Mouse (Mus musculus): ENCODE results near the gene Irak2. TPM values are rescaled to one million over a fixed set of nuclear protein-coding genes. Genes with fewer than 3 reads are reported as not detected.

Irak2 gene
- polyA plus RNA-seq, 1 experiment from 2014 or later = 11.0 TPM

- Histone ChIP-seq H3K9ac (no peak overlapping the region), H3K4me2 (replicated peaks) (no peak overlapping the region), H3K9me3 (no peaks in the 10 kb centered on the region), H3K4me3 (replicated peaks) (no peak overlapping the region), H3K27me3 (replicated peaks) (no peaks in the 10 kb centered on the region), H3K4me1 (replicated peaks) (no peaks in the 10 kb centered on the region), H3K36me3 (peaks cover 59% of the 10 kb centered on the region), H3K27ac (no peak overlapping the region)
- 96% methylated on average over 3 of the region's 3 CpGs for WGBS
- ATAC-seq = no peak
Observed at GRCm38 (mm10) chr6:113731296-113731695, 93.0 kb downstream of the Irak2 start.

- H3K4me1 ChIP-seq (replicated peaks) = peaks cover 8% of the 10 kb centered on the region
- 80% methylated on average over 9 of the region's 9 CpGs for WGBS
- H3K4me3 ChIP-seq (replicated peaks) = no peak overlapping the region
Observed at GRCm38 (mm10) chr6:113737318-113738046, 99.2 kb downstream of the Irak2 start.

GRCm38 (mm10) chr6:113740236-113741217 lies 102.3 kb downstream of the Irak2 start, which contains the start of gene Sec13:
TSS of gene Sec13 (minus strand) at chr6:113740743.
- WGBS = 6% methylated on average over 41 of the region's 41 CpGs
- H3K27ac ChIP-seq = peak within 1 kb of the TSS; percentile 38
- no peaks in the 10 kb centered on the region for H3K27me3 ChIP-seq (replicated peaks)
- peak within 1 kb of the TSS; percentile 83 for H3K4me3 ChIP-seq (replicated peaks)
- H3K9me3 ChIP-seq = no peaks in the 10 kb centered on the region
- H3K4me2 ChIP-seq (replicated peaks) = peak within 1 kb of the TSS; percentile 78
- ATAC-seq = peak; percentile 70
- H3K9ac ChIP-seq = peak within 1 kb of the TSS; percentile 90
- H3K36me3 ChIP-seq = 0 out of 2 replicates have a peak, but pooled peaks cover 3% of the 10 kb centered on the region
- H3K4me1 ChIP-seq (replicated peaks) = peaks cover 8% of the 10 kb centered on the region

More at GRCm38 (mm10) chr6:113737318-113738046, 99.2 kb downstream of the Irak2 start:
- ATAC-seq = peak; percentile 88
- no peak overlapping the region for H3K9ac ChIP-seq
- no peaks in the 10 kb centered on the region for H3K9me3 ChIP-seq
- peaks cover 16% of the 10 kb centered on the region for H3K36me3 ChIP-seq
- H3K27me3 ChIP-seq (replicated peaks) = no peaks in the 10 kb centered on the region
- H3K27ac ChIP-seq = peak overlapping the region; percentile 75
- H3K4me2 ChIP-seq (replicated peaks) = no peak overlapping the region

GRCm38 (mm10) chr6:113741425-113741824 lies 103.2 kb downstream of the Irak2 start:
- H3K4me3 ChIP-seq (replicated peaks) = no peak overlapping the region
- H3K4me2 ChIP-seq (replicated peaks) = no peak overlapping the region
- peaks cover 8% of the 10 kb centered on the region for H3K4me1 ChIP-seq (replicated peaks)
- 75% methylated on average over 2 of the region's 2 CpGs for WGBS
- H3K9ac ChIP-seq = no peak overlapping the region
- no peak overlapping the region for H3K27ac ChIP-seq
- H3K36me3 ChIP-seq = 0 out of 2 replicates have a peak, but pooled peaks cover 3% of the 10 kb centered on the region
- H3K9me3 ChIP-seq = no peaks in the 10 kb centered on the region
- H3K27me3 ChIP-seq (replicated peaks) = no peaks in the 10 kb centered on the region
- no peak for ATAC-seq

GRCm38 (mm10) chr6:113742321-113742720 lies 104.1 kb downstream of the Irak2 start:
- Histone ChIP-seq H3K4me2 (replicated peaks) (no peak overlapping the region), H3K4me1 (replicated peaks) (peaks cover 8% of the 10 kb centered on the region), H3K27me3 (replicated peaks) (no peaks in the 10 kb centered on the region), H3K4me3 (replicated peaks) (no peak overlapping the region), H3K9me3 (no peaks in the 10 kb centered on the region), H3K36me3 (no peaks in the 10 kb centered on the region), H3K27ac (no peak overlapping the region), H3K9ac (no peak overlapping the region)
- ATAC-seq = no peak
- 78% methylated on average over 1 of the region's 1 CpGs for WGBS

- Histone ChIP-seq H3K4me1 (replicated peaks) (peaks cover 8% of the 10 kb centered on the region), H3K9ac (no peak overlapping the region), H3K27ac (no peak overlapping the region), H3K9me3 (no peaks in the 10 kb centered on the region), H3K4me2 (replicated peaks) (no peak overlapping the region), H3K36me3 (no peaks in the 10 kb centered on the region), H3K4me3 (replicated peaks) (no peak overlapping the region), H3K27me3 (replicated peaks) (no peaks in the 10 kb centered on the region)
- no peak for ATAC-seq
- WGBS = 42% methylated on average over 1 of the region's 1 CpGs
Observed at GRCm38 (mm10) chr6:113743111-113743510, 104.8 kb downstream of the Irak2 start.

Other genes starting within 250 kb of the Irak2 start
- 3.7 and 4.1 TPM in 2 replicates for gene Ttll3, start 249.2 kb upstream of the Irak2 start, polyA plus RNA-seq (2015; fragmentation: Nextera tagmentation; extraction: Ambion mirVana)
- gene Rpusd3, start 219.1 kb upstream of the Irak2 start, polyA plus RNA-seq (2015; fragmentation: Nextera tagmentation; extraction: Ambion mirVana) = 24.3 and 25.6 TPM in 2 replicates
- gene Cidec, start 202.7 kb upstream of the Irak2 start, polyA plus RNA-seq (2015; fragmentation: Nextera tagmentation; extraction: Ambion mirVana) = 11.8 and 12.8 TPM in 2 replicates
- gene Jagn1, start 195.9 kb upstream of the Irak2 start, polyA plus RNA-seq (2015; fragmentation: Nextera tagmentation; extraction: Ambion mirVana) = 83.8 and 87.7 TPM in 2 replicates
- 7.8 and 8.4 TPM in 2 replicates for gene Il17re, start 180.0 kb upstream of the Irak2 start, polyA plus RNA-seq (2015; fragmentation: Nextera tagmentation; extraction: Ambion mirVana)
- gene Il17rc, start 167.0 kb upstream of the Irak2 start, polyA plus RNA-seq (2015; fragmentation: Nextera tagmentation; extraction: Ambion mirVana) = 26.6 and 27.2 TPM in 2 replicates
- gene Creld1, start 155.2 kb upstream of the Irak2 start, polyA plus RNA-seq (2015; fragmentation: Nextera tagmentation; extraction: Ambion mirVana) = 21.9 and 22.7 TPM in 2 replicates
- 0.43 and 0.45 TPM in 2 replicates for gene Prrt3, start 136.5 kb upstream of the Irak2 start, polyA plus RNA-seq (2015; fragmentation: Nextera tagmentation; extraction: Ambion mirVana)
- gene Emc3, start 106.8 kb upstream of the Irak2 start, polyA plus RNA-seq (2015; fragmentation: Nextera tagmentation; extraction: Ambion mirVana) = 84.2 and 88.3 TPM in 2 replicates
- 9.6 and 10.3 TPM in 2 replicates for gene Fancd2, start 106.8 kb upstream of the Irak2 start, polyA plus RNA-seq (2015; fragmentation: Nextera tagmentation; extraction: Ambion mirVana)
- gene Fancd2os, start 37.8 kb upstream of the Irak2 start, polyA plus RNA-seq (2015; fragmentation: Nextera tagmentation; extraction: Ambion mirVana) = 0.13 TPM in 1 of 2 replicates, not detected in the other
- 198 and 201 TPM in 2 replicates for gene Brk1, start 33.7 kb upstream of the Irak2 start, polyA plus RNA-seq (2015; fragmentation: Nextera tagmentation; extraction: Ambion mirVana)
- 33.3 and 37.5 TPM in 2 replicates for gene Vhl, start 14.5 kb upstream of the Irak2 start, polyA plus RNA-seq (2015; fragmentation: Nextera tagmentation; extraction: Ambion mirVana)
- gene Tatdn2, start 58.6 kb downstream of the Irak2 start, polyA plus RNA-seq (2015; fragmentation: Nextera tagmentation; extraction: Ambion mirVana) = 0.97 and 1.2 TPM in 2 replicates
- gene Ghrl, start 81.4 kb downstream of the Irak2 start, polyA plus RNA-seq (2015; fragmentation: Nextera tagmentation; extraction: Ambion mirVana) = 103 and 125 TPM in 2 replicates
- gene Sec13, start 102.3 kb downstream of the Irak2 start, polyA plus RNA-seq (2015; fragmentation: Nextera tagmentation; extraction: Ambion mirVana) = 254 and 276 TPM in 2 replicates